Mouse (Mus musculus) liver, embryonic 14.5 days (tissue): ENCODE results near the gene Stk4.

ENCODE experiments used
- CTCF ChIP-seq: IDR thresholded peaks from 2 replicates; pipeline ENCODE4 v1.5.1; 2016; ENCODE audit warnings: antibody characterized with exemption, low read depth, control low read depth
- EP300 ChIP-seq: IDR thresholded peaks from 2 replicates; pipeline ENCODE4 v1.6.1; 2016; ENCODE audit warnings: antibody characterized with exemption, low read depth

DNA sequence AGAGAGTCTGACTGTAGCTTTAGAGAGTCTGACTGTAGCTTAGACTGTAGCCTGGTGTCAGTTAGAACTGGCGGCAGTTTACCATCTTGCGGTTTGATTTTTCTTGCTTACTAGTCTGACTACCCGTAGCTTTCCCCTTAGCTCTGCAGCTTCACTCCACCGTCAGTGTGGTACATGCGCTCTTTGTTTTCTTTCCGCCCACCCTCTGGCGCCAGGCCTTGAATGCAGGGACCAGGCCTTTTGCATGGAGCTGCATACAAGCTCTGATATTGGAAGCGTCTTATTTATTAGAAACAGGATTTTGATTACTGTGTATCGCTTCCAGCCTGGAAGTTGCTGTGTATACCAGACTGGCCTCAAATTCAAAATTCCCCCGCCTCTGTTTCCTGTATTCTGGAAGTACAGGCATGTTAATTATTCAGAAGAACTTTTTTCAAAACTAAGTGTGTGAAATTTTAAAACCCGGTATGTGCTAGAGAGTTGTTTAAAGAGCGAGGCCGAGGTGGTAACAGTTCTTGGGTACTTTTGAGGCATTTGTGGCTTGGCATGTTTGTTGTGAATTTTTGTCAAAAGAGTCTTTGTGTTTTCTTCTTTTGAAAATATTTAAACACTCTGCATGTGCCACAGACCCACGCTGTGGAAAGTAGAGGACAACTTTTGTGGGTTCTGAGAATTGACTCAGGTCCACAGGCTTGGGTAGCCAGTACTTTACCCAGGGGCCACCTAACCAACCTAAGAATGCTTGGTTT is 36.3 kb downstream of the Stk4 start:
- TF ChIP-seq CTCF: no peak
- no peak for TF ChIP-seq EP300
